Mouse (Mus musculus) liver, embryonic 11.5 days (tissue): Measurements from ENCODE around the gene Inpp5a. TPM values are rescaled to one million over a fixed set of nuclear protein-coding genes. Genes with fewer than 3 reads are reported as not detected.

Experiments
- ATAC-seq: fragments of 200-750 bp; cut with Nextera tagmentation; replicated peaks from 2 replicates; pipeline ENCODE4 v1.8.0; 2017; ENCODE audit warnings: moderate number of reproducible peaks, mild to moderate bottlenecking, moderate TSS enrichment, moderate library complexity; ENCODE audit not compliant: low FRiP score
- DNase-seq: peaks from one replicate; pipeline ENCODE4 v3.0.0-alpha.2; 2017; ENCODE audit warnings: low spot score
- H3K27ac ChIP-seq: fragments of 300-500 bp; sonication (generic); 2 replicates; pipeline ENCODE4 v1.5.1; 2014; ENCODE audit warnings: mild to moderate bottlenecking, low read depth, low read length, control low read depth
- H3K27me3 ChIP-seq: fragments of 300-500 bp; sonication (generic); replicated peaks from 2 replicates; pipeline ENCODE4 v1.6.1; 2014; ENCODE audit warnings: low read length, mixed read lengths; ENCODE audit not compliant: control insufficient read depth, insufficient read depth
- H3K36me3 ChIP-seq: fragments of 300-500 bp; sonication (generic); 2 replicates; pipeline ENCODE4 v1.6.1; 2014; ENCODE audit warnings: mild to moderate bottlenecking, low read length, moderate library complexity, mixed read lengths; ENCODE audit not compliant: control insufficient read depth, insufficient read depth
- H3K4me1 ChIP-seq: fragments of 300-500 bp; sonication (generic); replicated peaks from 2 replicates; pipeline ENCODE4 v1.6.1; 2014; ENCODE audit warnings: low read length, mixed read lengths; ENCODE audit not compliant: control insufficient read depth, insufficient read depth
- H3K4me2 ChIP-seq: fragments of 300-500 bp; sonication (generic); 2 replicates; pipeline ENCODE4 v1.6.1; 2014; ENCODE audit warnings: mild to moderate bottlenecking, control low read depth, moderate library complexity
- H3K4me3 ChIP-seq: fragments of 300-500 bp; sonication (generic); 2 replicates; pipeline ENCODE4 v1.5.1; 2014; ENCODE audit warnings: low read depth, low read length, control low read depth
- H3K9ac ChIP-seq: fragments of 300-500 bp; sonication (generic); 2 replicates; pipeline ENCODE4 v1.6.1; 2014; ENCODE audit warnings: low read depth, low read length, control low read depth
- H3K9me3 ChIP-seq: fragments of 300-500 bp; sonication (generic); 2 replicates; pipeline ENCODE4 v1.6.1; 2016; ENCODE audit warnings: low read length, inconsistent platforms, mixed read lengths; ENCODE audit not compliant: control insufficient read depth
- WGBS: fragments of 180-500 bp; shearing (Covaris S2); extraction: QIAGEN DNeasy Blood & Tissue Kit; methylation state at CpG from one replicate; pipeline ENCODE4 v1.1.7; 2014; 5-methylcytosine and 5-hydroxymethylcytosine counted together
- polyA plus RNA-seq: library from polyadenylated mRNA; unstranded; fragments of >200 nt; fragmentation: Nextera tagmentation; extraction: Ambion mirVana; gene quantifications from 2 replicates; pipeline ENCODE4 v1.2.1, GENCODE M21; 2014

The Inpp5a gene
- polyA plus RNA-seq, 1 experiment from 2014 or later: 11.8 TPM

- peaks cover 13% of the 10 kb centered on the region for H3K4me1 ChIP-seq
- no peaks in the 10 kb centered on the region for H3K27me3 ChIP-seq
- no peak overlapping the region for H3K27ac ChIP-seq
- DNase-seq (no peak), ATAC-seq (no peak)
- H3K9ac ChIP-seq: no peak overlapping the region
- H3K4me3 ChIP-seq: no peak overlapping the region
- no peaks in the 10 kb centered on the region for H3K9me3 ChIP-seq
- 85% methylated on average over 9 of the region's 9 CpGs for WGBS
- H3K36me3 ChIP-seq: no peaks in the 10 kb centered on the region
- H3K4me2 ChIP-seq: no peak overlapping the region
Measured at GRCm38 (mm10) chr7:139390926-139391325, 2.0 kb downstream of the Inpp5a start.

- no peaks in the 10 kb centered on the region for H3K9me3 ChIP-seq
- ATAC-seq: no peak
- no peak overlapping the region for H3K27ac ChIP-seq
- no peaks in the 10 kb centered on the region for H3K27me3 ChIP-seq
- H3K4me3 ChIP-seq: no peak overlapping the region
- peaks cover 13% of the 10 kb centered on the region for H3K4me1 ChIP-seq
- H3K36me3 ChIP-seq: no peaks in the 10 kb centered on the region
- H3K9ac ChIP-seq: no peak overlapping the region
- WGBS: 80% methylated on average over 5 of the region's 5 CpGs
- no peak overlapping the region for H3K4me2 ChIP-seq
- DNase-seq: no peak
Measured at GRCm38 (mm10) chr7:139391691-139392090, 2.8 kb downstream of the Inpp5a start.

DNA sequence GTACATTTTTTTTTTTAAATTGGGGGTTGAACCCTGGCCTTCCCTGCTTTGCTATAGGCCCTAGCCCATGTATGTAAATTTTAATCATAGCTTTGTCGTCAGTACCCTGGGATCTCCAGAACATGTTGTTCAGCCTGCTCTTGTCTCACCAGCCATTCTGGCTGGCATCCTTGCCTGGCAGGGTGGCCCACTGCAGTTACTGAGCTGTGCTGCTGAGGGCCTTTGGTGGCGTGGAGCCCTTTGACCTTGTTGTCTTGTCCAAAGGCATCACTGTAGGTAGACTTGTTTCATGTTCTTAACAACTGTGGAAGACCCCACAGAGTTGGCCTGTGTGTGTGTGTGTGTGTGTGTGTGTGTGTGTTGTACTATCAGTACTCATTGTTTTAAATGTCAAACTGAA, 3.2 kb downstream of the Inpp5a start:
- WGBS: 84% methylated on average over 2 of the region's 2 CpGs
- Histone ChIP-seq H3K9me3 (no peaks in the 10 kb centered on the region), H3K9ac (no peak overlapping the region), H3K4me1 (peaks cover 13% of the 10 kb centered on the region), H3K4me2 (no peak overlapping the region), H3K36me3 (no peaks in the 10 kb centered on the region), H3K4me3 (no peak overlapping the region), H3K27ac (no peak overlapping the region), H3K27me3 (no peaks in the 10 kb centered on the region)
- DNase-seq (no peak), ATAC-seq (no peak)

- Histone ChIP-seq H3K27me3 (no peaks in the 10 kb centered on the region), H3K9ac (no peak overlapping the region), H3K36me3 (no peaks in the 10 kb centered on the region), H3K4me3 (no peak overlapping the region), H3K4me1 (peaks cover 14% of the 10 kb centered on the region), H3K4me2 (no peak overlapping the region), H3K27ac (no peak overlapping the region), H3K9me3 (no peaks in the 10 kb centered on the region)
- WGBS: 78% methylated on average over 6 of the region's 6 CpGs
- DNase-seq (no peak), ATAC-seq (no peak)
Measured at GRCm38 (mm10) chr7:139392691-139393235, 3.9 kb downstream of the Inpp5a start.

DNA sequence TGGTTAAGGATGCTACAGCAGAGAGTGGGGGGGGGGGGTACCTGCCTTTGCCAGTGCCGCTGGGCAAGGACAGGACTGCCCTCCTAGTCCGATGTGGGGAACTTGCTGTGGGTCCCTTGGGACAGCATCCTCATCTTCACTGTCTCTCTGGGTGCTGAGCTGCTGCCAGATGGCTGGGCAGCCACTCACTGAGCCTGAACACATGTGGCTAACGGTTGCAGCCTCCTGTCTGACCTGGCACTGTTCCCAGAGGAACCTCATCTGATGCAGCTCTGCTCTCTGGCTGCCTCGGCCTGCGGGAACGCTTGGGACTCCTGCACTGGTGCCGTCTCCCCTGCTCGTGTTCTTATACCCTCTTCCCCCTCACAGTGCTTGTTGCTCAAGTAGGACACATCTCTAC, 8.6 kb downstream of the Inpp5a start:
- Histone ChIP-seq H3K36me3 (no peaks in the 10 kb centered on the region), H3K9me3 (no peaks in the 10 kb centered on the region), H3K27me3 (no peaks in the 10 kb centered on the region), H3K4me3 (no peak overlapping the region), H3K27ac (no peak overlapping the region), H3K4me1 (peaks cover 20% of the 10 kb centered on the region), H3K4me2 (no peak overlapping the region), H3K9ac (no peak overlapping the region)
- ATAC-seq (no peak), DNase-seq (no peak)
- WGBS: 82% methylated on average over 8 of the region's 8 CpGs

DNA sequence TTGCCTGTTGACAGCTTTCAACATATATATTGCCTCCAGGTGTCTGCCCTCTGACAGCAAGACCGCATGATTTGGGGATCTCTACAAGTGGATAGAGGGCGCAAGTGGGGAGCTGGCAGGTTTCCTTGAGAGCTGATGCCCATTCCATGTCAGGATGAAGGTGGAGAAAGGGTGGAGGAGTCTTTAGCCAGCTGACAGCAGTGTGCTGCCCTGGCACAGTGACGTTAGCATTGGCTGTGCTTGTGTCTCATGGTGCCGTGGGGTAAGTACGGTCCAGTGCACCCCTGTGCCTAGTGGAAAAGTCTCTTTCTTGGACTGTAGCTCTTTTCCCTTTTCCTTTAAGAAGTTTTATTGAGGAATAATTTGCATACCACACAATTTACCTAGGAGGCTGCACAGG, 9.2 kb downstream of the Inpp5a start:
- Histone ChIP-seq H3K4me3 (no peak overlapping the region), H3K27ac (no peak overlapping the region), H3K4me2 (no peak overlapping the region), H3K9me3 (no peaks in the 10 kb centered on the region), H3K36me3 (no peaks in the 10 kb centered on the region), H3K9ac (no peak overlapping the region), H3K4me1 (peaks cover 20% of the 10 kb centered on the region), H3K27me3 (no peaks in the 10 kb centered on the region)
- no peak for ATAC-seq
- DNase-seq: no peak
- WGBS: 89% methylated on average over 5 of the region's 5 CpGs

DNA sequence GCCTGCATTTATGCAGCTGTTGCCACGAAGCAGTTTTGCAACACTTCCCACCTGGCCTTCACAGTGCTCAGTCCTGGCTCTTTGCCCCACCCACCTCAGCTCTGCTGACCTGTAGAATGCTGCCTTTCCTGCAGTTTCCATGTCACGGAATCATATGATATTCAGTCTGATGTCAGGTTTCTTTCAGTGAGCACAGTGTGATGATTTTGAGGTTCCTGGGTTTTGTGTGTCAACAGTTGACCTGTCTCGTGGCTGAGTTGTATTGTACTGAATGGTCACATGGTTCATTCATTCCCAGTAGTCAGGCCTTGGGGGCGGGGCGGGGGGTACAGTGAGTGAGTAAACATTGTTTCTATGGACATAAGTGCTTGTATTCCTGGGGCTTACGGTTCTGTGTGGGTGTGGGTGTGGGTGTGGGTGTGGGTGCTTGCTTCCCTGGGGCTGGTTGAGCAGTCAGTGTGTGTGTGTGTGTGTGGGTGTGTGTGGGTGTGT, 9.7 kb downstream of the Inpp5a start:
- no peak overlapping the region for H3K4me2 ChIP-seq
- H3K4me3 ChIP-seq: no peak overlapping the region
- 65% methylated on average over 6 of the region's 6 CpGs for WGBS
- no peaks in the 10 kb centered on the region for H3K27me3 ChIP-seq
- H3K36me3 ChIP-seq: no peaks in the 10 kb centered on the region
- no peak overlapping the region for H3K27ac ChIP-seq
- ATAC-seq (peak; percentile 47; the same call in 1 of the 2 replicates), DNase-seq (no peak)
- H3K9me3 ChIP-seq: no peaks in the 10 kb centered on the region
- H3K9ac ChIP-seq: no peak overlapping the region
- H3K4me1 ChIP-seq: peaks cover 20% of the 10 kb centered on the region

DNA sequence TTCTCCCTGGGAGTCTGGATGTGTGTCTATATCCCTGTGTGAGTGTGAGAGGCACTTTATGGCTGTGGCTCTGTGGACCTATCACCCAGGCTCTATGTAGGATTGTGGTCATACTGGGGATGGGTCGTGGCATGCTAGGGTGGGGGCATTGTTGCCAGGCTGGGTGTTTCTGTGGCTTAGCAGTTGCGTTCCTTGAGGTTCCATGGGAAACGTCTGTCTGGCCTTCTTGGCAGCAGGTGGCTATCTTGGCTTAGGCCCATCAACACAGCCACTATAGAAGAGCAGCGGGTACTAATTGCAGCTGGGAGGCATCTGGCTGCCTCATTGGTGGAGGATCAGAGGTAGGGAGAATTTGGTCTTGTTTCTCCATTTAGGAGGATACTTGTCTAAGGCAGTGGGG, 10.7 kb downstream of the Inpp5a start:
- DNase-seq: no peak
- H3K4me3 ChIP-seq: no peak overlapping the region
- no peaks in the 10 kb centered on the region for H3K27me3 ChIP-seq
- no peak overlapping the region for H3K9ac ChIP-seq
- 83% methylated on average over 4 of the region's 4 CpGs for WGBS
- no peak overlapping the region for H3K4me2 ChIP-seq
- no peak for ATAC-seq
- no peaks in the 10 kb centered on the region for H3K9me3 ChIP-seq
- H3K4me1 ChIP-seq: peaks cover 20% of the 10 kb centered on the region
- H3K27ac ChIP-seq: no peak overlapping the region
- no peaks in the 10 kb centered on the region for H3K36me3 ChIP-seq

- Histone ChIP-seq H3K27ac (no peak overlapping the region), H3K9me3 (no peaks in the 10 kb centered on the region), H3K4me1 (peaks cover 20% of the 10 kb centered on the region), H3K9ac (no peak overlapping the region), H3K27me3 (no peaks in the 10 kb centered on the region), H3K4me2 (no peak overlapping the region), H3K36me3 (no peaks in the 10 kb centered on the region), H3K4me3 (no peak overlapping the region)
- WGBS: 72% methylated on average over 11 of the region's 11 CpGs
- DNase-seq (no peak), ATAC-seq (no peak)
Measured at GRCm38 (mm10) chr7:139399977-139400685, 11.2 kb downstream of the Inpp5a start.
